Mouse (Mus musculus) limb, embryonic 12.5 days (tissue): ENCODE measurements around the gene Bmpr1a. TPM values are rescaled to one million over a fixed set of nuclear protein-coding genes. Genes with fewer than 3 reads are reported as not detected.

Source experiments
- ATAC-seq: fragments of 200-750 bp; cut with Nextera tagmentation; 2 replicates; pipeline ENCODE4 v1.8.0; 2017; ENCODE audit warnings: low read depth, moderate TSS enrichment; ENCODE audit not compliant: insufficient number of reproducible peaks, insufficient read depth, low FRiP score, low TSS enrichment
- H3K27ac ChIP-seq: fragments of 300-500 bp; sonication (generic); 2 replicates; pipeline ENCODE4 v1.5.1; 2016; ENCODE audit warnings: mild to moderate bottlenecking, moderate library complexity
- H3K27me3 ChIP-seq: fragments of 300-500 bp; sonication (generic); 2 replicates; pipeline ENCODE4 v1.6.1; 2016; ENCODE audit warnings: mild to moderate bottlenecking, moderate library complexity
- H3K36me3 ChIP-seq: fragments of 300-500 bp; sonication (generic); 2 replicates; pipeline ENCODE4 v1.6.1; 2016; ENCODE audit warnings: mild to moderate bottlenecking, moderate library complexity
- H3K4me1 ChIP-seq: fragments of 300-500 bp; sonication (generic); replicated peaks from 2 replicates; pipeline ENCODE4 v1.6.1; 2016
- H3K4me2 ChIP-seq: fragments of 300-500 bp; sonication (generic); 2 replicates; pipeline ENCODE4 v1.6.1; 2016; ENCODE audit warnings: mild to moderate bottlenecking, moderate library complexity
- H3K4me3 ChIP-seq: fragments of 300-500 bp; sonication (generic); replicated peaks from 2 replicates; pipeline ENCODE4 v1.5.1; 2016; ENCODE audit warnings: mild to moderate bottlenecking
- H3K9ac ChIP-seq: fragments of 300-500 bp; sonication (generic); replicated peaks from 2 replicates; pipeline ENCODE4 v1.6.1; 2016; ENCODE audit warnings: mild to moderate bottlenecking, moderate library complexity
- H3K9me3 ChIP-seq: fragments of 300-500 bp; sonication (generic); 2 replicates; pipeline ENCODE4 v1.6.1; 2016; ENCODE audit warnings: mild to moderate bottlenecking, moderate library complexity
- WGBS: fragments of 180-500 bp; shearing (Covaris S2); methylation state at CpG from one replicate; pipeline ENCODE4 v1.1.7; 2016; 5-methylcytosine and 5-hydroxymethylcytosine counted together
- polyA plus RNA-seq: library from polyadenylated mRNA; unstranded; fragments of >200 nt; fragmentation: Nextera tagmentation; extraction: Ambion mirVana; gene quantifications from 2 replicates; pipeline ENCODE4 v1.2.1, GENCODE M21; 2016

Bmpr1a gene
- polyA plus RNA-seq, 1 experiment from 2014 or later = 67.4 TPM

GRCm38 (mm10) chr14:34505309-34505708 is 2.2 kb upstream of the Bmpr1a start:
- H3K4me1 ChIP-seq = peaks cover 23% of the 10 kb centered on the region
- no peak overlapping the region for H3K27ac ChIP-seq
- H3K27me3 ChIP-seq = no peaks in the 10 kb centered on the region
- H3K9ac ChIP-seq = no peak overlapping the region
- no peak overlapping the region for H3K4me2 ChIP-seq
- no peak for ATAC-seq
- no peaks in the 10 kb centered on the region for H3K9me3 ChIP-seq
- WGBS = 49% methylated on average over 7 of the region's 7 CpGs
- no peaks in the 10 kb centered on the region for H3K36me3 ChIP-seq
- H3K4me3 ChIP-seq = no peak overlapping the region

- peaks cover 32% of the 10 kb centered on the region for H3K4me1 ChIP-seq
- no peak overlapping the region for H3K4me2 ChIP-seq
- H3K27ac ChIP-seq = no peak overlapping the region
- no peaks in the 10 kb centered on the region for H3K9me3 ChIP-seq
- ATAC-seq = no peak
- H3K36me3 ChIP-seq = no peaks in the 10 kb centered on the region
- 82% methylated on average over 5 of the region's 5 CpGs for WGBS
- H3K27me3 ChIP-seq = no peaks in the 10 kb centered on the region
- no peak overlapping the region for H3K4me3 ChIP-seq
- H3K9ac ChIP-seq = no peak overlapping the region
Measured at GRCm38 (mm10) chr14:34504377-34504776, 1.2 kb upstream of the Bmpr1a start.

DNA sequence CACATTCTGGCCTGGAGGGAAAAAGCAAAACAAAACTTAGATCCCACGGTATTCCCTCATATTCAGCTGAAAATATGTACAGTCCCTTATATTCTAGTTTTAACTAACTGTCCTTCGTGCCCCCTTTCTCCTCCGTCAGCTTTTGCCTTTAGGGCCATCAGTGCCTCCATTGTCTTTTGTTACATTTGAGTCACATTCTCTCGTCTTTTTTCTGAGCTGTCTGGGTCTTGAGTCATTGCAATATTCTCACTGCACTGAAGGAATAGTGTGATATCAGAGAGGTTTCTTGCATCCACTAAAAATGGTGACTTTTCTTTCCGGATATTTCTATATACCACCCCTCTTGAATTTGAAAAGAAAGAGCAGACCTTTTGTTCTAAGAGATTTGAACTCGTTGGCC is 618 bp upstream of the Bmpr1a start:
- WGBS = 63% methylated on average over 6 of the region's 6 CpGs
- Histone ChIP-seq H3K4me3 (peak overlapping the region; percentile 88; the same call in 1 of the 2 replicates), H3K36me3 (no peaks in the 10 kb centered on the region), H3K4me2 (peak overlapping the region; percentile 65), H3K4me1 (peaks cover 30% of the 10 kb centered on the region), H3K9me3 (no peaks in the 10 kb centered on the region), H3K27ac (no peak overlapping the region), H3K27me3 (no peaks in the 10 kb centered on the region), H3K9ac (no peak overlapping the region)
- no peak for ATAC-seq

GRCm38 (mm10) chr14:34502475-34503324 is 441 bp downstream of the Bmpr1a start:
- under 1% methylated on average over 76 of the region's 115 CpGs for WGBS

DNA sequence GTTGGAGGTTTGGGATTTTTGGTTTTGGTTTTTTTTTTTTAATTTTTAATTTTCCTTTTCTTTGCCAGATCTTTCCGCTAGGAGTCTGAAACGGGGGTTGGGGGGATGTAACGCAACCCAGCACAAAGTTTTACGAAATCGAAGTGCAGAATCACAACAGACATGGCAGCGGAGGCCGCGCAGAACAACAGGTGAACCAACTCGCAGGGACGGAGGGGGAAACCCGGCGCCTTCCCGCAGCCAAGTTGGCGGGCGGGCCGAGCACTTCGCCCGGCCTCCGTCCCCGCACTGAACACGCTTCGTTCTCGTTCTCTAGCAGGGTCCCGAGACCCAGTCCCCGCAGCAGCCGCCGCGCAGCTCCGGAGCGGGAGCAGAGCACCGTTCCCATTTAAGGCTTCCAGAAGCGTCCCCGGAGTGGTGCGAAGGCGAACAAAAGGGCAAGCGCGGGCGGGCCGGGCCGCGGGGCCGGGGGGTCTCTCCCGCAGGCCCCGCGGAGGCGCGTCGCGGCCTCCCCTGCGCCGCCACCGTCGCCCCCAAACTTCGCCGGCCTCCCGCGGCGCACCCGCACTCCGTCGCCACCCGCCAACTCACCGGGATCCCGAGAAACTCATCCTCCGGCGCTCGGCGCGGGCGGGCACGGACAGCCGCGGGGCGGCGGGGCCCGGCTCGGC is 1.2 kb downstream of the Bmpr1a start:
- Histone ChIP-seq H3K27ac (peak overlapping the region; percentile 99), H3K9me3 (no peaks in the 10 kb centered on the region), H3K4me3 (peak overlapping the region; percentile 88), H3K9ac (peak overlapping the region; percentile 99), H3K27me3 (no peaks in the 10 kb centered on the region), H3K36me3 (no peaks in the 10 kb centered on the region), H3K4me2 (peak overlapping the region; percentile 65), H3K4me1 (peaks cover 33% of the 10 kb centered on the region)
- ATAC-seq = peak; percentile 7; the same call in 1 of the 2 replicates
- WGBS = under 1% methylated on average over 77 of the region's 77 CpGs

More at GRCm38 (mm10) chr14:34502475-34503324, 441 bp downstream of the Bmpr1a start:
- Histone ChIP-seq H3K36me3 (no peaks in the 10 kb centered on the region), H3K9me3 (no peaks in the 10 kb centered on the region), H3K4me1 (peaks cover 28% of the 10 kb centered on the region), H3K27ac (peak overlapping the region; percentile 99), H3K27me3 (no peaks in the 10 kb centered on the region), H3K9ac (peak overlapping the region; percentile 99), H3K4me3 (peak overlapping the region; percentile 88), H3K4me2 (peak overlapping the region; percentile 65)
- ATAC-seq = peak; percentile 86

DNA sequence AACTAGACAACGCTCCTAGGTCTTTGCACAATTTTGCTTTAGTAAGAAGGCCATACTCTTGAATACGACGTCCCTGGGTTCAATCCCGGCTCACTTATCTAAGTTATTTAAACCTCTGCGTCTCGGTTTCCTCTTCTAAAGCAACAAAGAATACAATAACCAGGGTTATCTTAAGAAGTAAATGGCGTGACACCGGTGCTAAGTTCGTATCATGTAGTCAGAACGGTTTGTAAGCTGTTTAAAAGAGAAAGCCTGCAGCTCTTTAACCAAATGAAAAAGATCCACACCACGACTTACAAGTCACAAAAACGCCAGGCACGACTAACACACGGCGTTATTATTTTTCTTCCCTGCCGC is 1.7 kb downstream of the Bmpr1a start:
- Histone ChIP-seq H3K27ac (peak overlapping the region; percentile 99), H3K36me3 (no peaks in the 10 kb centered on the region), H3K9me3 (no peaks in the 10 kb centered on the region), H3K4me2 (peak overlapping the region; percentile 65), H3K27me3 (no peaks in the 10 kb centered on the region), H3K4me1 (peaks cover 33% of the 10 kb centered on the region), H3K9ac (peak overlapping the region; percentile 99), H3K4me3 (peak overlapping the region; percentile 88)
- WGBS = 1% methylated on average over 16 of the region's 16 CpGs
- no peak for ATAC-seq

- WGBS = 17% methylated on average over 4 of the region's 4 CpGs
- Histone ChIP-seq H3K27ac (no peak overlapping the region), H3K4me3 (peak overlapping the region; percentile 88), H3K4me1 (peaks cover 43% of the 10 kb centered on the region), H3K36me3 (no peaks in the 10 kb centered on the region), H3K27me3 (no peaks in the 10 kb centered on the region), H3K4me2 (peak overlapping the region; percentile 65), H3K9me3 (no peaks in the 10 kb centered on the region), H3K9ac (peak overlapping the region; percentile 42; the same call in 1 of the 2 replicates)
- ATAC-seq = no peak
Measured at GRCm38 (mm10) chr14:34500309-34500708, 2.8 kb downstream of the Bmpr1a start.

DNA sequence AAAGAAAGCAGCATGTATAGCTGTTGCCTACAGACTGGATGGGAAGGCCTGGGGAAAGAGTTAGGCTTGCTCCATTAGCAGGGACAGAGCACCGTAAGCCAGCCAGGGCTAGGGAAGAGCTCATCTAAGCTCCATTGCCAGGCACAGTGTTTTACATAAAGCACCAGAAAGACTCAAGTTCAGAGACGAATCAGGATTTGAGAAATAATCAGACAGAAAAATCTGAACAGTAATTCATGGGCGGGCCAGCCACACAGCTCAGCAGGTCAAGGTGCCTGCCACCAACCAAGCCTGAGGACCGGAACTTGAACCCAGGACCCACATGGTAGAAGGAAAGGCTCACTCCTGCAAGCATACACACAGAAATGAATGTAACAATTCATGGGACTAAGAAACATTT is 3.5 kb downstream of the Bmpr1a start:
- H3K27me3 ChIP-seq = no peaks in the 10 kb centered on the region
- no peaks in the 10 kb centered on the region for H3K9me3 ChIP-seq
- no peak overlapping the region for H3K27ac ChIP-seq
- peak overlapping the region; percentile 88; the same call in 1 of the 2 replicates for H3K4me3 ChIP-seq
- H3K4me1 ChIP-seq = peaks cover 43% of the 10 kb centered on the region
- H3K36me3 ChIP-seq = no peaks in the 10 kb centered on the region
- peak overlapping the region; percentile 65 for H3K4me2 ChIP-seq
- ATAC-seq = no peak
- WGBS = 74% methylated on average over 4 of the region's 4 CpGs
- no peak overlapping the region for H3K9ac ChIP-seq

DNA sequence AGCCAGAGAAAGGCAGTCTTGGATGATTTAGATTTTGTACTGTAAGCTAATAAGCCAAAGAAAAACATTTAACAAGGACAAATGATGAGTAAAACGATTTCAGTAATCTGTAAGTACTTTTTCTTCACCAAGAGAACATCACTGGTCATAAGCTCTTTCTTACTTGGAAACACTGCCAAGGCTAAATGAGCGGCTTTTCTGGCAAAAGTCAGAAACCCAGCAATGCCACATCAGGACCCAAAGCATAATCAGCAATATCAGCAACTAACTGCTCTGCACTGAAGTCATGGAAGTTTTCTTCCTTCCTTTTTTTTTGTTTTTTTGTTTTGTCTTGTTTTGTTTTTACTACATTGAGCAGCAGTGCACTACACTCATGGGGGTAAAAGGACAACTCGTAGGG is 5.8 kb downstream of the Bmpr1a start:
- 85% methylated on average over 3 of the region's 3 CpGs for WGBS
- Histone ChIP-seq H3K9ac (no peak overlapping the region), H3K27me3 (no peaks in the 10 kb centered on the region), H3K4me1 (peaks cover 43% of the 10 kb centered on the region), H3K27ac (no peak overlapping the region), H3K36me3 (no peaks in the 10 kb centered on the region), H3K4me3 (no peak overlapping the region), H3K4me2 (no peak overlapping the region), H3K9me3 (no peaks in the 10 kb centered on the region)
- no peak for ATAC-seq

- no peaks in the 10 kb centered on the region for H3K9me3 ChIP-seq
- peaks cover 35% of the 10 kb centered on the region for H3K4me1 ChIP-seq
- no peaks in the 10 kb centered on the region for H3K27me3 ChIP-seq
- WGBS = 85% methylated on average over 3 of the region's 3 CpGs
- no peak overlapping the region for H3K27ac ChIP-seq
- no peak overlapping the region for H3K9ac ChIP-seq
- no peak overlapping the region for H3K4me3 ChIP-seq
- no peak for ATAC-seq
- no peaks in the 10 kb centered on the region for H3K36me3 ChIP-seq
- H3K4me2 ChIP-seq = no peak overlapping the region
Measured at GRCm38 (mm10) chr14:34493682-34494081, 9.5 kb downstream of the Bmpr1a start.

- WGBS = 82% methylated on average over 2 of the region's 2 CpGs
- Histone ChIP-seq H3K4me1 (peaks cover 27% of the 10 kb centered on the region), H3K36me3 (no peaks in the 10 kb centered on the region)
Measured at GRCm38 (mm10) chr14:34492688-34493087, 10.5 kb downstream of the Bmpr1a start.

More at GRCm38 (mm10) chr14:34492688-34493087, 10.5 kb downstream of the Bmpr1a start:
- H3K4me3 ChIP-seq = no peak overlapping the region
- no peak for ATAC-seq
- no peaks in the 10 kb centered on the region for H3K9me3 ChIP-seq
- H3K27ac ChIP-seq = no peak overlapping the region
- H3K27me3 ChIP-seq = no peaks in the 10 kb centered on the region
- H3K4me2 ChIP-seq = no peak overlapping the region
- no peak overlapping the region for H3K9ac ChIP-seq
